Mouse (Mus musculus): ENCODE data around the gene Ptges. TPM values are rescaled to one million over a fixed set of nuclear protein-coding genes. Genes with fewer than 3 reads are reported as not detected.

Ptges gene
- polyA plus RNA-seq, 1 experiment from 2014 or later: 0.80 TPM

- Histone ChIP-seq H3K36me3 (ENCODE audit: inconsistent target) (no peaks in the 10 kb centered on the region), H3K79me2 (ENCODE audit: inconsistent target) (no peaks in the 10 kb centered on the region), H3K4me3 (ENCODE audit: inconsistent target) (no peak overlapping the region), H3K27ac (no peak overlapping the region)
- 2% methylated on average over 28 of the region's 35 CpGs for WGBS (ENCODE audit: missing documents)
Observed at GRCm38 (mm10) chr2:30864968-30865381, 64.7 kb downstream of the Ptges start.

- Histone ChIP-seq H3K4me3 (ENCODE audit: inconsistent target) (no peak overlapping the region), H3K79me2 (ENCODE audit: inconsistent target) (no peaks in the 10 kb centered on the region), H3K27ac (no peak overlapping the region), H3K36me3 (ENCODE audit: inconsistent target) (no peaks in the 10 kb centered on the region)
- WGBS (ENCODE audit: missing documents): 73% methylated on average over 9 of the region's 9 CpGs
Observed at GRCm38 (mm10) chr2:30863574-30863973, 66.1 kb downstream of the Ptges start.

GRCm38 (mm10) chr2:30862081-30862480 lies 67.6 kb downstream of the Ptges start:
- no peak overlapping the region for H3K4me3 ChIP-seq (ENCODE audit: inconsistent target)
- 76% methylated on average over 3 of the region's 4 CpGs for WGBS (ENCODE audit: missing documents)
- no peaks in the 10 kb centered on the region for H3K79me2 ChIP-seq (ENCODE audit: inconsistent target)
- no peak overlapping the region for H3K27ac ChIP-seq
- H3K36me3 ChIP-seq (ENCODE audit: inconsistent target): no peaks in the 10 kb centered on the region

- no peaks in the 10 kb centered on the region for H3K79me2 ChIP-seq (ENCODE audit: inconsistent target)
- no peak overlapping the region for H3K27ac ChIP-seq
- no peaks in the 10 kb centered on the region for H3K36me3 ChIP-seq (ENCODE audit: inconsistent target)
- 78% methylated on average over 5 of the region's 5 CpGs for WGBS (ENCODE audit: missing documents)
- no peak overlapping the region for H3K4me3 ChIP-seq (ENCODE audit: inconsistent target)
Observed at GRCm38 (mm10) chr2:30859782-30860181, 69.9 kb downstream of the Ptges start.

DNA sequence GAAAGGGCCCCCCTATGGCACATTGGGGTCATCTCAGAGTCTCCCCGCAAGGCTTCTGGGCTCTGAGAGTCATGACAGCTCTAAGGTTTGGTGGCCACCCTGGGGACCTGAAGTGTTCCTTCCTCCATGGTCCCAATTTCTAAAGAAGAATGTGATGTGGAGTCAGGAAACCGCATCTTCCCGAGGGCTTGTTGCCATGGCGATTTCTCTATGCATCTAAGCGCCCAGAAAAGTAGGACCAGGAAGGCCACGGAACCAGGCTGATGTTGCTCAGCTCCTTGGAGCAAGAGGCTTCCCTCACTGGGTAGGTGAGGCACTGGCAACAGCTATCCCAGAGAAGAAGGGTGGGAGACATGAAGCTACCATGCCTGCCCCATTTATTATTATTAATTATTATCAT lies 72.6 kb downstream of the Ptges start:
- Histone ChIP-seq H3K79me2 (ENCODE audit: inconsistent target) (no peaks in the 10 kb centered on the region), H3K4me3 (ENCODE audit: inconsistent target) (no peak overlapping the region), H3K27ac (no peak overlapping the region), H3K36me3 (ENCODE audit: inconsistent target) (no peaks in the 10 kb centered on the region)
- WGBS (ENCODE audit: missing documents): 87% methylated on average over 6 of the region's 6 CpGs

GRCm38 (mm10) chr2:30852771-30853313 lies 76.8 kb downstream of the Ptges start:
- 70% methylated on average over 19 of the region's 20 CpGs for WGBS (ENCODE audit: missing documents)
- no peak overlapping the region for H3K27ac ChIP-seq
- H3K79me2 ChIP-seq (ENCODE audit: inconsistent target): no peaks in the 10 kb centered on the region
- H3K36me3 ChIP-seq (ENCODE audit: inconsistent target): no peaks in the 10 kb centered on the region
- H3K4me3 ChIP-seq (ENCODE audit: inconsistent target): no peak overlapping the region

DNA sequence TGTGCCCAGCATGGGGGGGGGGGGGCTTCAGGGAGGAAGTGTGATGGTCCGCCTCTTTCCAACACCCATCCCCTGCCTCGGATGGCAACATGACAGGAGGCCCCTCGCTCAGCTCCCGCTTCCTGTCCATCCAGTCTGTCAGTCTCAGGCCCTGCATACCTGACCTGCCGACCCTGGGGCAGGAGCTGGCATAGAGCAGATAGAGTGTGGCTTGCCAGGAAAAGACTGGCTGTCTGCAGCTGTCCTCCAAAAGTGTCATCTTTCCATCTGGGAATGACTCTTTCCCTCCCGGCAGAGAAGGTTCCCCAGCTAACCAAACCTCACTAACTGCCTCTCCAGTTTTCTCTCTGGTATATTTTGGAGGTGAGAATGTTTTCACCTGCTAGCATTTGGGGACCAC lies 79.1 kb downstream of the Ptges start:
- H3K27ac ChIP-seq: no peak overlapping the region
- 50% methylated on average over 6 of the region's 6 CpGs for WGBS (ENCODE audit: missing documents)
- no peaks in the 10 kb centered on the region for H3K36me3 ChIP-seq (ENCODE audit: inconsistent target)
- no peak overlapping the region for H3K4me3 ChIP-seq (ENCODE audit: inconsistent target)
- no peaks in the 10 kb centered on the region for H3K79me2 ChIP-seq (ENCODE audit: inconsistent target)

DNA sequence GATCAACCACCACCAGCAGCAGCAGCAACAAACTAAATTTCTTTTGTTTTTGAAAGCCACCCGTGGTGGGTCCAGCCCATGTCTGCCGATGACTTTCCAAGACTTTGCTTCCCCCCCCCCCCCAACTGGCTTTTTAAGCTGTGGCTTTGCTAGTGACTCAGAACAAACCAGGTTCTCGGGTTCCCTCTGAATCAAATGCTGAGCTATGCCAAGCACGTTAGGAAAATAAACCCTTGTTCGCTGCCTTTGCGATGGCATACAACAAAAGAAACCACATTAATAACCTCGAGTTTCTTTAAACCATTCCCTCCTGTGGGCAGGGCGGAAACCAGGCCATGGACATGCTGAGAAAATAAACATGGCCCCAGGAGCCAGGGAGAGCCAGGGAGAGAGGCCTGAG lies 81.5 kb downstream of the Ptges start:
- Histone ChIP-seq H3K27ac (no peak overlapping the region), H3K79me2 (ENCODE audit: inconsistent target) (no peaks in the 10 kb centered on the region), H3K36me3 (ENCODE audit: inconsistent target) (no peaks in the 10 kb centered on the region), H3K4me3 (ENCODE audit: inconsistent target) (no peak overlapping the region)
- 68% methylated on average over 8 of the region's 8 CpGs for WGBS (ENCODE audit: missing documents)

GRCm38 (mm10) chr2:30846723-30847122 lies 82.9 kb downstream of the Ptges start:
- Histone ChIP-seq H3K4me3 (ENCODE audit: inconsistent target) (no peak overlapping the region), H3K27ac (no peak overlapping the region), H3K79me2 (ENCODE audit: inconsistent target) (no peaks in the 10 kb centered on the region), H3K36me3 (ENCODE audit: inconsistent target) (no peaks in the 10 kb centered on the region)
- 45% methylated on average over 4 of the region's 6 CpGs for WGBS (ENCODE audit: missing documents)

GRCm38 (mm10) chr2:30846236-30846635 lies 83.4 kb downstream of the Ptges start:
- Histone ChIP-seq H3K4me3 (ENCODE audit: inconsistent target) (no peak overlapping the region), H3K36me3 (ENCODE audit: inconsistent target) (no peaks in the 10 kb centered on the region), H3K79me2 (ENCODE audit: inconsistent target) (no peaks in the 10 kb centered on the region), H3K27ac (no peak overlapping the region)
- WGBS (ENCODE audit: missing documents): 93% methylated on average over 2 of the region's 8 CpGs

DNA sequence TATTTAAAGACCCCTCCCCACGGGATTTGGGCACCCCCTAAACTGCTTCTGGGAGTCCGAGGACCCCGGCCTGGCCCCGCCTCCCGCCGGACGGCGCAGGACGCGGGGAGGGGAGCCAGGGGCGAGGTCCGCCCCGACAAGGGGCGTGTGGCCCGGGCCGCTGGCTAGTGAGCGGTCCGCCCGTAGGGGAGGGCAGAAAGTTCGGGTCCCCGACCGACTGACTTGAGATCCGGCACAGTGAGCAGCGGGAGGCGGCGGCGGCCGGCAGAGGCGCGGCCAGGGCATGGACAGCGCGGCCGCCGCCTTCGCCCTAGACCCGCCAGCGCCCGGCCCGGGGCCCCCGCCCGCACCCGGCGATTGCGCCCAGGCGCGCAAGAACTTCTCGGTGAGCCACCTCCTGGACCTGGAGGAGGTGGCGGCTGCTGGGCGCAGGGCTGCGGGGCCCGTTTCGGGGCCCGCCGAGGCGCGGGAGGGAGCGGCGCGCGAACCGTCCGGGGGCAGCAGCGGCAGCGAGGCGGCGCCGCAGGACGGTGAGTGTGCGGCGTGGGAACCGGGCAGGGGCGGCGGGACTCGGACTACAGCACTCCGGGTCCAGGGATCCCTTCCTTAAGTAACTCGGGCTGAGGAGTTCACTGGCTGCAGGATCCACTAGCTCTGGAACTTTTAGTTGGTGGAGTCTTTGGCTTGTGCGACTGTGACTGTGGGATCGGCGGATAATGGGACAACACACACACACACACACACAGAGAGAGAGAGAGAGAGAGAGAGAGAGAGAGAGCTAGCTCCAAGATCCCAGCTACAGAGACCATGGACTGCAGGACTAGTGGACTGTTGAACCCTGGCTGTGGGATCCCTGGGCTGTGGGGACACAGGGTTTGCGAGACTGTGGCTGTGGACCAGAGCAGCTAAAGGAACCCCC lies 84.3 kb downstream of the Ptges start:
- 3% methylated on average over 78 of the region's 80 CpGs for WGBS (ENCODE audit: missing documents)
- Histone ChIP-seq H3K36me3 (ENCODE audit: inconsistent target) (no peaks in the 10 kb centered on the region), H3K4me3 (ENCODE audit: inconsistent target) (no peak overlapping the region)

GRCm38 (mm10) chr2:30842615-30843014 lies 87.0 kb downstream of the Ptges start:
- H3K36me3 ChIP-seq (ENCODE audit: inconsistent target): no peaks in the 10 kb centered on the region
- H3K79me2 ChIP-seq (ENCODE audit: inconsistent target): no peaks in the 10 kb centered on the region
- H3K4me3 ChIP-seq (ENCODE audit: inconsistent target): no peak overlapping the region
- WGBS (ENCODE audit: missing documents): 54% methylated on average over 10 of the region's 10 CpGs
- H3K27ac ChIP-seq: no peak overlapping the region

More for the DNA sequence above, 84.3 kb downstream of the Ptges start:
- Histone ChIP-seq H3K27ac (no peak overlapping the region), H3K79me2 (ENCODE audit: inconsistent target) (no peaks in the 10 kb centered on the region)

Other genes with a start within 250 kb of the Ptges start
- gene 1700001O22Rik, start 126.2 kb downstream of the Ptges start, polyA plus RNA-seq (2018): not detected in 3 replicates
- gene Ntmt1, start 122.0 kb downstream of the Ptges start, polyA plus RNA-seq (2018): 3.4 to 13.7 TPM (median 9.8 TPM) in 3 replicates
- 20.4 to 25.2 TPM (median 23.8 TPM) in 3 replicates for gene Asb6, start 99.5 kb downstream of the Ptges start, polyA plus RNA-seq (2018)
- not detected in 3 replicates for gene Prrx2, start 94.9 kb downstream of the Ptges start, polyA plus RNA-seq (2018)
- gene Tor1b, start 23.1 kb upstream of the Ptges start, polyA plus RNA-seq (2018): 10.8 to 29.9 TPM (median 25.4 TPM) in 3 replicates
- gene Tor1a, start 38.1 kb upstream of the Ptges start, polyA plus RNA-seq (2018): 34.9 to 50.0 TPM (median 42.9 TPM) in 3 replicates
- 50.3 to 111 TPM (median 71.9 TPM) in 3 replicates for gene BC005624, start 52.3 kb upstream of the Ptges start, polyA plus RNA-seq (2018)
- gene Usp20, start 52.4 kb upstream of the Ptges start, polyA plus RNA-seq (2018): 2.9 to 4.6 TPM (median 3.1 TPM) in 3 replicates
- gene Fnbp1, start 212.1 kb upstream of the Ptges start, polyA plus RNA-seq (2018): 77.2 to 118 TPM (median 110 TPM) in 3 replicates
- gene Gpr107, start 222.5 kb upstream of the Ptges start, polyA plus RNA-seq (2018): 44.0 to 60.9 TPM (median 45.0 TPM) in 3 replicates

Measured in macrophage (primary cell).